Mouse (Mus musculus): ENCODE measurements around the gene Fabp6. TPM values are rescaled to one million over a fixed set of nuclear protein-coding genes. Genes with fewer than 3 reads are reported as not detected.

Fabp6 gene
- polyA plus RNA-seq, 1 experiment from 2014 or later, result not detected

DNA sequence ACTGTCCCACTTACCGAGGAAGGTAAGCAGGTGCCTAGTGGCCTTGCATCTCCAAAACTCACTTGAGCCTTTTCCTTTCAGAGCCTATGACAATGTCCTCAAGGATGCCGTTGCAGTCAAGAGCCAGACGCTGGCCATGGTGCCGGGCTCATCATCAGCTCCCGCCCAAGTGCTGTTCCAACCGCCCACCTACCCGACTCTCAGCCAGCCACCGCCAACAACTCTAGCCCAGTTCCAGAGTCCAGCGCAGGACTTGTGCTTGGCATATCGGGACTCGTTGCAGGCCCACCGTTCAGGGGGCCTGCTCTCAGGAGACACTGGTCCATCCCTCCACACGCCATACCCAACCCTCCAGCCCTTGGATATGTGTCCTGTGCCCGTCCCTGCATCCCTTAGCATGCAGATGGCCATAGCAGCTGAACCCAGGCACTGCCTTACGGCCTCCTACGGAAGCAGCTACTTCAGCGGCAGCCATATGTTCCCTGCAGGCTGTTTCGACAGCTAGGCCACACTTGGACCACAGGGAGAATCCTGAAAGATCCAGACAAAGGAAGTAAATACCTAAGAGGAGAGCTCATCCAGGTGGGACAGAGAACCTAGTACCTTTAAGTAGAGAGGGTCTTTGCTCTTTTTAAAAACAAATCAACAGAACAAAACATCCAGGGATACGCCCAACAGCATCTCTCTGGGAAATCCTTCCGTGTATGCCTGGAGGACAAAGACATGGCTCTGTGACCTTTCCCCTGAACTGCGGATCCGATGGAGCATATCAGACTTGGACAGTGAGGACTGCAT is 15.9 kb downstream of the Fabp6 start:
- H3K27me3 ChIP-seq (ENCODE audit: control insufficient read depth, insufficient read depth, low read length), result no peaks in the 10 kb centered on the region
- no peak overlapping the region for H3K4me2 ChIP-seq (ENCODE audit: low read depth, severe bottlenecking)
- no peak overlapping the region for H3K4me3 ChIP-seq (ENCODE audit: low read depth, low read length)
- 92% methylated on average over 22 of the region's 22 CpGs for WGBS
- no peaks in the 10 kb centered on the region for H3K4me1 ChIP-seq (ENCODE audit: control insufficient read depth, insufficient read depth, low read length)
- DNase-seq (ENCODE audit: low spot score), result no peak
- no peaks in the 10 kb centered on the region for H3K9me3 ChIP-seq (ENCODE audit: control insufficient read depth, low read length)
- no peak overlapping the region for H3K27ac ChIP-seq (replicated peaks; ENCODE audit: low read depth, low read length)
- no peak overlapping the region for H3K9ac ChIP-seq (ENCODE audit: low read length)
- no peak for ATAC-seq (ENCODE audit: insufficient number of reproducible peaks, low FRiP score, low TSS enrichment, low read depth)
- H3K36me3 ChIP-seq (ENCODE audit: control insufficient read depth, insufficient read depth, low read length), result peaks cover 9% of the 10 kb centered on the region; the same call in 1 of the 2 replicates

DNA sequence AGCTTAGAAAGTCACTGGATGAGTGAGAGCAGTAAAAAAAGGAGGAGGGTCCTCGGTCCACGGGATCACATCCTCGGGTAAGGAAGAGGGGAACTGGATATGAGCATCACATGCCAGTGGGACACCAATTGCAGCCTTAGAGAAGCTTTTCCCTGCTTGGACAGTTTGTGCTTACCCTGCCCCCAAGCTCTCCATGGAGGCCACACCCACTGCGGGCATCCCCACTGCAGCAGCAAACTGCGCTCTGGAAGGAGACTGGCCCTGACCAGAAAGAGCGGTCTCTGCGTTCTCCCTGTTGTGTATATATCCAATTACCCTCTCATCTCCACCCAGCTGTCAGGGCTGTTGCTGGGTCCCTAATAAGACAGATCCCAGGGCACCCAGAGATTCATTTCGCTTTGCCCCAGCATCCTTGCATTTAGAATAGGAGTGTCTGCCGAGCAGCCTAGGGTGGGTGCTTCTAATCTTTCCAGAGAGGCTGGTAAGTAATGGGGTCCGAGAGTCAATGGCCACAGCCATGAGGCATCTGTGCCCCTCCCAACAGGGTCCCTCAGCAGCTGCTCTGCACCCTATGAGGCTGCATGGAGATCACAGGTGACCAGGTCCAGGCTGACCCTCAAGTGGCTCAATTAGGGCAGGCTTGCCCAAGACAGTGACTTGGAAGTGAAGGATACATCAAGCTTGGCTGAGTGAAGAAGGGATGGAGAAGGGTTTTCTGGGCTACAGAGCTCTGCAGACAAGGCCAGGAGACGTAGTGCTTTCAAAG is 23.4 kb downstream of the Fabp6 start:
- Histone ChIP-seq H3K9ac (ENCODE audit: low read length) (no peak overlapping the region), H3K4me3 (ENCODE audit: low read depth, low read length) (no peak overlapping the region), H3K4me2 (ENCODE audit: low read depth, severe bottlenecking) (no peak overlapping the region), H3K27ac (replicated peaks; ENCODE audit: low read depth, low read length) (no peak overlapping the region), H3K27me3 (ENCODE audit: control insufficient read depth, insufficient read depth, low read length) (no peaks in the 10 kb centered on the region), H3K4me1 (ENCODE audit: control insufficient read depth, insufficient read depth, low read length) (peaks cover 5% of the 10 kb centered on the region; the same call in 1 of the 2 replicates), H3K36me3 (ENCODE audit: control insufficient read depth, insufficient read depth, low read length) (peaks cover 3% of the 10 kb centered on the region; the same call in 1 of the 2 replicates), H3K9me3 (ENCODE audit: control insufficient read depth, low read length) (no peaks in the 10 kb centered on the region)
- DNase-seq (ENCODE audit: low spot score) (no peak), ATAC-seq (ENCODE audit: insufficient number of reproducible peaks, low FRiP score, low TSS enrichment, low read depth) (no peak)
- 61% methylated on average over 11 of the region's 11 CpGs for WGBS

DNA sequence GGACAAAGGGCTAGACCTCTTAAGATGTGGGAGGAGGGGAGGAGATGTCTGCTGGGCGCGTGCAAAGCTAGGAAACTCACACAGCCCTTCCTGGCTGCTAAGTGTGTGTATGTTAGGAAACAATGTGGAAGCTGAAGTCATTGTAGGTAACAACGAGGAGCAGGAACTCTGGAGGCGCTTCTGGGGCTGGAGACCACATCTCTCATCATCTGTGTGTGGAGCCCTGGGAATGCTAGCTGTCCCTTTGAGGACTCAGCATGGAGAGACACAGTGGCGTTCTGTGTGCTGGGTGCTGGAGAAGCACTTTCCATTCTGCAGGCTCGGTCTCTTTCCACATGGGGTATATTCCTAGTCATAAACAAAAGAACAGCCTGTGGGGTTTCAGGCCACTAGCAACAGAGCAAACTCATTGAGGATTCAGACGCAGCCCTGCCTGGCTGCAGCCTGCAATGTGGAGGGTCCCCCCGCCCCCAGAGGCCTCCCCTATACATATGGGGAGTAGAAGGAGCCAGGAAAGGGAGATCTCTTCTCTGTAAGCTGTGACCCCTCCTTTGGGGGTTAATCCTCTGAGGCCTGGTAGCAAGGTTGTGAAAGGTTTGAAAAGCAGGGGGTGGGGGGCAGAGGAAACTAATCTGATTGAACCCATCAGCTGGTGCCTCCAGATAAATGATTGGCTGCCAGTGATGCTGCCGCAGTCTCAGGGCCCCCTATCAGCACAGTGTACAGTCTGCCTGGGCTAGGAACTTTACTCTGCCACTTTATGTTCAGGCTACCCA is 25.8 kb downstream of the Fabp6 start:
- peak overlapping the region; percentile 15; the same call in 1 of the 2 replicates for H3K4me2 ChIP-seq (ENCODE audit: low read depth, severe bottlenecking)

DNA sequence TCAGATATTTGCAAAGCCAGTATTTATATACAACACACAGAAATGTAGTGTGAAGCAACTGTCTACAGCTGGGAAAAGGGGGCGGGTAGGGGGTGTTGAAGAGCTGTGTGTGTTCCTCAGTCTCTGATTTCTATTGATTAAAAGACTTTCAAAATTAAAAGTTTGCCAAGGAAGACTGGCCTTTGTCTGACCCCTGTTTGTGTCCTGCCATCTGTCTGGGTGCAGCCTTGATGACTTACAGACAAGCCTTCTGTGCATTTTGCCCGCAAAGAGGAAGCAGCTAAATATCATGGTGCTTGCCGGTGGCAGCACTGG is 26.3 kb downstream of the Fabp6 start:
- Histone ChIP-seq H3K27me3 (ENCODE audit: control insufficient read depth, insufficient read depth, low read length) (no peaks in the 10 kb centered on the region), H3K36me3 (ENCODE audit: control insufficient read depth, insufficient read depth, low read length) (no peaks in the 10 kb centered on the region), H3K9me3 (ENCODE audit: control insufficient read depth, low read length) (no peaks in the 10 kb centered on the region), H3K27ac (replicated peaks; ENCODE audit: low read depth, low read length) (peak overlapping the region; percentile 3; the same call in 1 of the 2 replicates), H3K4me1 (ENCODE audit: control insufficient read depth, insufficient read depth, low read length) (peaks cover 5% of the 10 kb centered on the region; the same call in 1 of the 2 replicates), H3K4me2 (ENCODE audit: low read depth, severe bottlenecking) (peak overlapping the region; percentile 15; the same call in 1 of the 2 replicates), H3K9ac (ENCODE audit: low read length) (peak overlapping the region; percentile 37), H3K4me3 (ENCODE audit: low read depth, low read length) (no peak overlapping the region)
- DNase-seq (ENCODE audit: low spot score), result no peak
- 15% methylated on average over 3 of the region's 3 CpGs for WGBS
- ATAC-seq (ENCODE audit: insufficient number of reproducible peaks, low FRiP score, low TSS enrichment, low read depth), result no peak; the same call in 1 of the 2 replicates

More for the DNA sequence above, 25.8 kb downstream of the Fabp6 start:
- Histone ChIP-seq H3K4me3 (ENCODE audit: low read depth, low read length) (no peak overlapping the region), H3K27ac (replicated peaks; ENCODE audit: low read depth, low read length) (peak overlapping the region; percentile 3; the same call in 1 of the 2 replicates), H3K4me1 (ENCODE audit: control insufficient read depth, insufficient read depth, low read length) (peaks cover 5% of the 10 kb centered on the region; the same call in 1 of the 2 replicates), H3K36me3 (ENCODE audit: control insufficient read depth, insufficient read depth, low read length) (no peaks in the 10 kb centered on the region), H3K27me3 (ENCODE audit: control insufficient read depth, insufficient read depth, low read length) (no peaks in the 10 kb centered on the region), H3K9me3 (ENCODE audit: control insufficient read depth, low read length) (no peaks in the 10 kb centered on the region), H3K9ac (ENCODE audit: low read length) (peak overlapping the region; percentile 37)
- WGBS, result 10% methylated on average over 9 of the region's 9 CpGs
- peak; percentile 42 for DNase-seq (ENCODE audit: low spot score)
- ATAC-seq (ENCODE audit: insufficient number of reproducible peaks, low FRiP score, low TSS enrichment, low read depth), result peak; percentile 73

DNA sequence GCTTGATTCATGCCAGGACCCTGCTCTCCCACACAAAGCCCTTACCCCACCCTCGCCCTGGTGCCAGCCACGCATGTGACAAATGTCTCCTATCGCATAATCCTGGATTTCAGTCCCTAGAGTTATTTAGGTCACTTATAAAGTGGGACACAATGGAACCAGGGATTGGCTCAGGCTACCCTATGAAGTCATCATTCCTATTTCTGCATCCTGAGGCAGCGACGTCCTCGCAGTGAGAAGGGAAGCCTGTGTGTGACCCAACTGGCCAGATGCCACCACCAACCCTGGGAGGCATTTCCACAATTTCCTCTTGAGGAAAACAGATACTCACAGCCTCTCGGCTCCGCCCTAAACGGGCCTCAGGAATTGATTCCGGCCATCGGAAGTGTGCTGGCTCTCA is 31.7 kb downstream of the Fabp6 start:
- Histone ChIP-seq H3K27ac (replicated peaks; ENCODE audit: low read depth, low read length) (no peak overlapping the region), H3K27me3 (ENCODE audit: control insufficient read depth, insufficient read depth, low read length) (no peaks in the 10 kb centered on the region), H3K9ac (ENCODE audit: low read length) (no peak overlapping the region), H3K4me1 (ENCODE audit: control insufficient read depth, insufficient read depth, low read length) (peaks cover 7% of the 10 kb centered on the region), H3K4me3 (ENCODE audit: low read depth, low read length) (no peak overlapping the region), H3K9me3 (ENCODE audit: control insufficient read depth, low read length) (no peaks in the 10 kb centered on the region), H3K36me3 (ENCODE audit: control insufficient read depth, insufficient read depth, low read length) (no peaks in the 10 kb centered on the region), H3K4me2 (ENCODE audit: low read depth, severe bottlenecking) (no peak overlapping the region)
- ATAC-seq (ENCODE audit: insufficient number of reproducible peaks, low FRiP score, low TSS enrichment, low read depth) (no peak), DNase-seq (ENCODE audit: low spot score) (no peak)
- WGBS, result 80% methylated on average over 11 of the region's 11 CpGs

DNA sequence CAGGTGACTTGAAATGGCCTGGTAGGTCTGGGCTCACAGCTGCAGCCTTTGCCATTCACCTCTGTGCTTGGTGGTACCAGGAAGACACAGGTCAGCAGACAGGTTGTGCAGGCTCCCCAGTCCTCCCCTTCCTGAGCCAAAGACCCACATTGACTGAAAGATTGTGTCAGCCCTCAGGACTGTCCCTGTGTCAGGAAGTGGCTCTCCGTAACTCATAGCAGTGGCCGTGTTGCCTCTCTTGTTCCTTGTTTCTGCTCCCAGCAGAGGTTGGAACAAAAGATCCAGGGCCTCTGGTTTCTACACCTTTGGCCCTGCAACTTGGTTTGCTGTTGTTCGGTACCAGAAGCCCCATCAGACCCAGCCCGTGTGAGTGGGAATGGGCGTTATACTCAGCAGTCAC is 32.2 kb downstream of the Fabp6 start:
- no peak overlapping the region for H3K4me2 ChIP-seq (ENCODE audit: low read depth, severe bottlenecking)
- no peak overlapping the region for H3K27ac ChIP-seq (replicated peaks; ENCODE audit: low read depth, low read length)
- H3K9ac ChIP-seq (ENCODE audit: low read length), result no peak overlapping the region
- ATAC-seq (ENCODE audit: insufficient number of reproducible peaks, low FRiP score, low TSS enrichment, low read depth) (no peak), DNase-seq (ENCODE audit: low spot score) (no peak)
- H3K9me3 ChIP-seq (ENCODE audit: control insufficient read depth, low read length), result no peaks in the 10 kb centered on the region
- H3K36me3 ChIP-seq (ENCODE audit: control insufficient read depth, insufficient read depth, low read length), result no peaks in the 10 kb centered on the region
- H3K27me3 ChIP-seq (ENCODE audit: control insufficient read depth, insufficient read depth, low read length), result no peaks in the 10 kb centered on the region
- H3K4me3 ChIP-seq (ENCODE audit: low read depth, low read length), result no peak overlapping the region
- WGBS, result 84% methylated on average over 5 of the region's 5 CpGs
- peaks cover 7% of the 10 kb centered on the region for H3K4me1 ChIP-seq (ENCODE audit: control insufficient read depth, insufficient read depth, low read length)

DNA sequence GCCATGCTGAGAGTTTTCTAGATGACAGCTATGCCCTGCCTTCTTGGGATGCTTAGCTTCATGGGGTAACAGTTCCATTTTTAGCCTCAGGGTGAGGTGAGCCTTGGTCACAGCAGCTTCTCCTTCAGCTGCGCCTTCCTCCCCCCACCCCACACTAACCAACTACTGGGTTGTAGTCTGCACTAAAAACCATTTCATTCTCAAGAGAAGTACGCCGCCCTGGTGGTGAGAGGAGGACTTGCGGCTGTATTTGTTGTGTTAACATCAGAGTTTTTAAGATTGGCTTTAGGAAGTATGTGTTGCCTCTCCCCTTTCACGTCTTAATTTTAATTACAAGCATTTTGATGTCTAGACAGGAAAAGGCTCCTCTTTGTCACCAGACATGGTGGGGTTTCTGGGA is 33.1 kb downstream of the Fabp6 start:
- peak; percentile 43 for DNase-seq (ENCODE audit: low spot score)
- Histone ChIP-seq H3K27me3 (ENCODE audit: control insufficient read depth, insufficient read depth, low read length) (no peaks in the 10 kb centered on the region), H3K4me2 (ENCODE audit: low read depth, severe bottlenecking) (no peak overlapping the region), H3K4me1 (ENCODE audit: control insufficient read depth, insufficient read depth, low read length) (peaks cover 7% of the 10 kb centered on the region), H3K9ac (ENCODE audit: low read length) (no peak overlapping the region), H3K36me3 (ENCODE audit: control insufficient read depth, insufficient read depth, low read length) (no peaks in the 10 kb centered on the region), H3K9me3 (ENCODE audit: control insufficient read depth, low read length) (no peaks in the 10 kb centered on the region), H3K4me3 (ENCODE audit: low read depth, low read length) (no peak overlapping the region), H3K27ac (replicated peaks; ENCODE audit: low read depth, low read length) (no peak overlapping the region)
- no peak for ATAC-seq (ENCODE audit: insufficient number of reproducible peaks, low FRiP score, low TSS enrichment, low read depth)
- 77% methylated on average over 5 of the region's 5 CpGs for WGBS

DNA sequence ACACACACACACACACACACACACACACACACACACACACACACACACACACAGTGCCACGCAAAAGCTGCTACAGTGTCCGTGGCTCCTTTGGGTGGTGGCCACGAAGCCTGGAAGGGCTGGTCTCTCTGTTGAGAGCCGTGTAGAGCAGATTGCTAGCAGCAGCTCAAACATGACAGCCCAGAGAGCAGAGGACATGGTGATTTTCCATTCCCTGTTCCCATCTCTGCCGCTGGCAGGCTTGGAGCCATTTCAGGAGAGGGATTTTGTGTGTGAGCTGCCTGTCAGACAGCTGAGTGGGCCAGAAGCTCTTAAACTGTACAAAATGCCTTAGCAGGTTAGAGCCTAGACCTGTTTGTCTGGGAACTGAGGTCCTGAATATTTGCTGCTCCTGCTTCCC is 34.6 kb downstream of the Fabp6 start:
- no peak overlapping the region for H3K9ac ChIP-seq (ENCODE audit: low read length)
- H3K4me3 ChIP-seq (ENCODE audit: low read depth, low read length), result no peak overlapping the region
- H3K27me3 ChIP-seq (ENCODE audit: control insufficient read depth, insufficient read depth, low read length), result no peaks in the 10 kb centered on the region
- H3K4me2 ChIP-seq (ENCODE audit: low read depth, severe bottlenecking), result no peak overlapping the region
- H3K4me1 ChIP-seq (ENCODE audit: control insufficient read depth, insufficient read depth, low read length), result peaks cover 7% of the 10 kb centered on the region
- ATAC-seq (ENCODE audit: insufficient number of reproducible peaks, low FRiP score, low TSS enrichment, low read depth) (no peak), DNase-seq (ENCODE audit: low spot score) (no peak)
- no peaks in the 10 kb centered on the region for H3K36me3 ChIP-seq (ENCODE audit: control insufficient read depth, insufficient read depth, low read length)
- H3K9me3 ChIP-seq (ENCODE audit: control insufficient read depth, low read length), result no peaks in the 10 kb centered on the region
- H3K27ac ChIP-seq (replicated peaks; ENCODE audit: low read depth, low read length), result no peak overlapping the region
- WGBS, result 63% methylated on average over 5 of the region's 5 CpGs

Data from limb, embryonic 11.5 days (tissue).